Mouse (Mus musculus) kidney, adult 2 months (tissue): ENCODE data around the gene Il34. TPM values are rescaled to one million over a fixed set of nuclear protein-coding genes. Genes with fewer than 3 reads are reported as not detected.

Source experiments
- DNase-seq: peaks from one replicate; pipeline ENCODE4 v3.0.0; 2021
- H3K27ac ChIP-seq: fragments of 200-500 bp; 2 replicates; pipeline ENCODE4 v1.5.1; 2012; ENCODE audit warnings: low read depth, low read length, control low read depth, inconsistent platforms; ENCODE audit not compliant: insufficient read depth
- H3K27me3 ChIP-seq: fragments of 200-500 bp; replicated peaks from 2 replicates; pipeline ENCODE4 v1.6.1; 2012; ENCODE audit warnings: mild to moderate bottlenecking, moderate library complexity, low read length, inconsistent platforms; ENCODE audit not compliant: control insufficient read depth, insufficient read depth
- H3K36me3 ChIP-seq: fragments of 200-500 bp; 2 replicates; pipeline ENCODE4 v1.6.1; 2012; ENCODE audit warnings: mild to moderate bottlenecking, moderate library complexity, low read length, inconsistent platforms; ENCODE audit not compliant: control insufficient read depth, insufficient read depth
- H3K4me1 ChIP-seq: fragments of 200-500 bp; 2 replicates; pipeline ENCODE4 v1.6.1; 2011; ENCODE audit warnings: low read length; ENCODE audit not compliant: control insufficient read depth, insufficient read depth
- H3K4me3 ChIP-seq: fragments of 200-500 bp; 2 replicates; pipeline ENCODE4 v1.5.1; 2011; ENCODE audit warnings: mild to moderate bottlenecking, low read depth, low read length, control low read depth; ENCODE audit not compliant: insufficient read depth
- CTCF ChIP-seq: fragments of 200-500 bp; conservative IDR thresholded peaks from 2 replicates; pipeline ENCODE4 v1.5.1; 2011; ENCODE audit warnings: low read depth, mild to moderate bottlenecking, control low read depth, low read length, moderate library complexity, mixed read lengths; ENCODE audit not compliant: insufficient read depth, insufficient read length
- POLR2A ChIP-seq: fragments of 200-500 bp; IDR thresholded peaks from one replicate; pipeline ENCODE4 v1.6.1; 2011; ENCODE audit warnings: low read depth, low read length, control low read depth
- WGBS: fragments of 180-500 bp; shearing (Covaris S2); methylation state at CpG from one replicate; pipeline ENCODE4 v1.1.7; 2018; 5-methylcytosine and 5-hydroxymethylcytosine counted together
- polyA plus RNA-seq: library from polyadenylated mRNA; depleted of rRNA; stranded (reverse); fragments of >200 nt; gene quantifications from 2 replicates; pipeline ENCODE4 v1.2.3, GENCODE M21; 2012

Gene Il34
- polyA plus RNA-seq, 1 experiment = 21.8 TPM

GRCm38 (mm10) chr8:110810481-110811065, 4.8 kb upstream of the Il34 start:
- DNase-seq = no peak
- Histone ChIP-seq H3K4me1 (peaks cover 23% of the 10 kb centered on the region), H3K27me3 (no peaks in the 10 kb centered on the region), H3K4me3 (no peak overlapping the region), H3K36me3 (peaks cover 18% of the 10 kb centered on the region), H3K27ac (peak overlapping the region; percentile 40; the same call in 1 of the 2 replicates)
- 77% methylated on average over 7 of the region's 7 CpGs for WGBS
- no peak for TF ChIP-seq CTCF
- TF ChIP-seq POLR2A = no peak

- H3K27me3 ChIP-seq = no peaks in the 10 kb centered on the region
- peak; percentile 51 for DNase-seq
- TF ChIP-seq POLR2A = no peak
- TF ChIP-seq CTCF = no peak
- peaks cover 17% of the 10 kb centered on the region for H3K36me3 ChIP-seq
- no peak overlapping the region for H3K4me3 ChIP-seq
- WGBS = 21% methylated on average over 2 of the region's 2 CpGs
- peak overlapping the region; percentile 69; the same call in 1 of the 2 replicates for H3K27ac ChIP-seq
- peaks cover 27% of the 10 kb centered on the region for H3K4me1 ChIP-seq
Observed at GRCm38 (mm10) chr8:110809831-110810230, 4.1 kb upstream of the Il34 start.

GRCm38 (mm10) chr8:110808495-110809472, 3.1 kb upstream of the Il34 start:
- DNase-seq = peak; percentile 69
- Histone ChIP-seq H3K36me3 (peaks cover 15% of the 10 kb centered on the region), H3K4me3 (no peak overlapping the region), H3K27me3 (no peaks in the 10 kb centered on the region), H3K4me1 (peaks cover 32% of the 10 kb centered on the region), H3K27ac (peak overlapping the region; percentile 69)
- TF ChIP-seq CTCF (no peak), POLR2A (no peak)
- 37% methylated on average over 13 of the region's 13 CpGs for WGBS

GRCm38 (mm10) chr8:110806146-110806545, 422 bp upstream of the Il34 start:
- Histone ChIP-seq H3K27me3 (no peaks in the 10 kb centered on the region), H3K4me1 (peaks cover 44% of the 10 kb centered on the region), H3K27ac (no peak overlapping the region), H3K36me3 (peaks cover 5% of the 10 kb centered on the region), H3K4me3 (no peak overlapping the region)
- 81% methylated on average over 1 of the region's 1 CpGs for WGBS
- TF ChIP-seq POLR2A = no peak
- TF ChIP-seq CTCF = no peak
- DNase-seq = no peak

- H3K4me1 ChIP-seq = peaks cover 43% of the 10 kb centered on the region
- DNase-seq = peak; percentile 75
- TF ChIP-seq POLR2A = no peak
- no peak for TF ChIP-seq CTCF
- WGBS = 35% methylated on average over 3 of the region's 3 CpGs
- H3K27me3 ChIP-seq = no peaks in the 10 kb centered on the region
- H3K4me3 ChIP-seq = peak overlapping the region; percentile 62; the same call in 1 of the 2 replicates
- peak overlapping the region; percentile 86 for H3K27ac ChIP-seq
- no peaks in the 10 kb centered on the region; the same call in 1 of the 2 replicates for H3K36me3 ChIP-seq
Observed at GRCm38 (mm10) chr8:110804825-110805514, 754 bp downstream of the Il34 start.

GRCm38 (mm10) chr8:110803856-110804255, 1.9 kb downstream of the Il34 start:
- DNase-seq = no peak
- H3K4me3 ChIP-seq = no peak overlapping the region
- H3K36me3 ChIP-seq = no peaks in the 10 kb centered on the region; the same call in 1 of the 2 replicates
- 82% methylated on average over 9 of the region's 9 CpGs for WGBS
- H3K27ac ChIP-seq = peak overlapping the region; percentile 87
- H3K4me1 ChIP-seq = peaks cover 35% of the 10 kb centered on the region
- no peaks in the 10 kb centered on the region for H3K27me3 ChIP-seq
- no peak for TF ChIP-seq CTCF
- TF ChIP-seq POLR2A = no peak
